Mouse (Mus musculus) forebrain, embryonic 16.5 days (tissue): Measurements from ENCODE around the gene Chp2. TPM values are rescaled to one million over a fixed set of nuclear protein-coding genes. Genes with fewer than 3 reads are reported as not detected.

Experiments
- ATAC-seq: fragments of 200-750 bp; cut with Nextera tagmentation; 2 replicates; pipeline ENCODE4 v1.8.0; 2017; ENCODE audit warnings: mild to moderate bottlenecking, moderate library complexity
- H3K27ac ChIP-seq: fragments of 300-500 bp; sonication (generic); 2 replicates; pipeline ENCODE4 v1.5.1; 2014; ENCODE audit warnings: low read length, control low read depth
- H3K27me3 ChIP-seq: fragments of 300-500 bp; sonication (generic); replicated peaks from 2 replicates; pipeline ENCODE4 v1.6.1; 2014; ENCODE audit warnings: low read length; ENCODE audit not compliant: control insufficient read depth, insufficient read depth
- H3K36me3 ChIP-seq: fragments of 300-500 bp; sonication (generic); 2 replicates; pipeline ENCODE4 v1.6.1; 2014; ENCODE audit not compliant: control insufficient read depth, insufficient read depth
- H3K4me1 ChIP-seq: fragments of 300-500 bp; sonication (generic); replicated peaks from 2 replicates; pipeline ENCODE4 v1.6.1; 2014; ENCODE audit warnings: low read length; ENCODE audit not compliant: control insufficient read depth, insufficient read depth
- H3K4me2 ChIP-seq: fragments of 300-500 bp; sonication (generic); 2 replicates; pipeline ENCODE4 v1.6.1; 2014; ENCODE audit warnings: mild to moderate bottlenecking, low read length, control low read depth
- H3K4me3 ChIP-seq: fragments of 300-500 bp; sonication (generic); replicated peaks from 2 replicates; pipeline ENCODE4 v1.5.1; 2014; ENCODE audit warnings: mild to moderate bottlenecking, low read length, control low read depth
- H3K9ac ChIP-seq: fragments of 300-500 bp; sonication (generic); replicated peaks from 2 replicates; pipeline ENCODE4 v1.6.1; 2014; ENCODE audit warnings: low read depth, low read length, control low read depth
- H3K9me3 ChIP-seq: fragments of 300-500 bp; sonication (generic); 2 replicates; pipeline ENCODE4 v1.6.1; 2016; ENCODE audit warnings: low read length; ENCODE audit not compliant: control insufficient read depth
- WGBS: fragments of 180-500 bp; shearing (Covaris S2); extraction: QIAGEN DNeasy Blood & Tissue Kit; methylation state at CpG from one replicate; pipeline ENCODE4 v1.1.7; 2014; 5-methylcytosine and 5-hydroxymethylcytosine counted together
- polyA plus RNA-seq: library from polyadenylated mRNA; unstranded; fragments of >200 nt; fragmentation: Nextera tagmentation; extraction: Ambion mirVana; gene quantifications from 2 replicates; pipeline ENCODE4 v1.2.1, GENCODE M21; 2015

Chp2 gene
- polyA plus RNA-seq, 1 experiment from 2014 or later: 0.57 TPM

- Histone ChIP-seq H3K4me2 (no peak overlapping the region), H3K4me1 (peaks cover 10% of the 10 kb centered on the region), H3K9ac (no peak overlapping the region), H3K4me3 (no peak overlapping the region), H3K36me3 (no peaks in the 10 kb centered on the region), H3K27ac (no peak overlapping the region), H3K9me3 (no peaks in the 10 kb centered on the region), H3K27me3 (no peaks in the 10 kb centered on the region)
- WGBS: 84% methylated on average over 10 of the region's 10 CpGs
- ATAC-seq: no peak
Measured at GRCm38 (mm10) chr7:122247254-122247864, 28.1 kb downstream of the Chp2 start.

- H3K4me3 ChIP-seq: no peak overlapping the region
- no peaks in the 10 kb centered on the region for H3K9me3 ChIP-seq
- 89% methylated on average over 9 of the region's 9 CpGs for WGBS
- no peak overlapping the region for H3K9ac ChIP-seq
- H3K4me1 ChIP-seq: peaks cover 3% of the 10 kb centered on the region
- no peak for ATAC-seq
- no peak overlapping the region for H3K27ac ChIP-seq
- H3K36me3 ChIP-seq: no peaks in the 10 kb centered on the region
- no peak overlapping the region for H3K4me2 ChIP-seq
- H3K27me3 ChIP-seq: no peaks in the 10 kb centered on the region
Measured at GRCm38 (mm10) chr7:122249321-122249821, 30.1 kb downstream of the Chp2 start.

- no peaks in the 10 kb centered on the region for H3K36me3 ChIP-seq
- no peak overlapping the region for H3K27ac ChIP-seq
- ATAC-seq: peak; percentile 63; the same call in 1 of the 2 replicates
- H3K27me3 ChIP-seq: no peaks in the 10 kb centered on the region
- 28% methylated on average over 21 of the region's 21 CpGs for WGBS
- no peak overlapping the region for H3K4me3 ChIP-seq
- H3K4me2 ChIP-seq: peak overlapping the region; percentile 42
- H3K9ac ChIP-seq: no peak overlapping the region
- no peaks in the 10 kb centered on the region for H3K9me3 ChIP-seq
- H3K4me1 ChIP-seq: 0 out of 2 replicates have a peak, but pooled peaks cover 2% of the 10 kb centered on the region
Measured at GRCm38 (mm10) chr7:122251197-122252011, 32.1 kb downstream of the Chp2 start.

- Histone ChIP-seq H3K4me1 (0 out of 2 replicates have a peak, but pooled peaks cover under 1% of the 10 kb centered on the region), H3K9me3 (no peaks in the 10 kb centered on the region), H3K4me3 (no peak overlapping the region), H3K27ac (no peak overlapping the region), H3K9ac (no peak overlapping the region), H3K27me3 (no peaks in the 10 kb centered on the region), H3K4me2 (no peak overlapping the region), H3K36me3 (no peaks in the 10 kb centered on the region)
- ATAC-seq: no peak
- 83% methylated on average over 7 of the region's 7 CpGs for WGBS
Measured at GRCm38 (mm10) chr7:122256722-122257121, 37.4 kb downstream of the Chp2 start.

GRCm38 (mm10) chr7:122258521-122258920 lies 39.2 kb downstream of the Chp2 start:
- H3K4me2 ChIP-seq: no peak overlapping the region
- H3K9ac ChIP-seq: no peak overlapping the region
- H3K9me3 ChIP-seq: no peaks in the 10 kb centered on the region
- no peak overlapping the region for H3K27ac ChIP-seq
- ATAC-seq: no peak
- no peaks in the 10 kb centered on the region for H3K27me3 ChIP-seq
- 84% methylated on average over 4 of the region's 4 CpGs for WGBS
- no peaks in the 10 kb centered on the region for H3K36me3 ChIP-seq
- H3K4me1 ChIP-seq: no peaks in the 10 kb centered on the region
- no peak overlapping the region for H3K4me3 ChIP-seq

- Histone ChIP-seq H3K36me3 (no peaks in the 10 kb centered on the region), H3K9ac (no peak overlapping the region), H3K4me3 (no peak overlapping the region), H3K4me1 (no peaks in the 10 kb centered on the region), H3K9me3 (no peaks in the 10 kb centered on the region), H3K4me2 (no peak overlapping the region), H3K27me3 (no peaks in the 10 kb centered on the region), H3K27ac (no peak overlapping the region)
- ATAC-seq: no peak
- 86% methylated on average over 5 of the region's 5 CpGs for WGBS
Measured at GRCm38 (mm10) chr7:122260055-122260602, 40.8 kb downstream of the Chp2 start.

GRCm38 (mm10) chr7:122268983-122269486 lies 49.7 kb downstream of the Chp2 start:
- no peak for ATAC-seq
- H3K27ac ChIP-seq: no peak overlapping the region
- H3K9me3 ChIP-seq: no peaks in the 10 kb centered on the region
- no peaks in the 10 kb centered on the region for H3K4me1 ChIP-seq
- no peaks in the 10 kb centered on the region for H3K36me3 ChIP-seq
- H3K4me3 ChIP-seq: no peak overlapping the region
- H3K27me3 ChIP-seq: no peaks in the 10 kb centered on the region
- 89% methylated on average over 4 of the region's 4 CpGs for WGBS
- no peak overlapping the region for H3K4me2 ChIP-seq
- H3K9ac ChIP-seq: no peak overlapping the region

- ATAC-seq: no peak
- Histone ChIP-seq H3K27me3 (no peaks in the 10 kb centered on the region), H3K9me3 (no peaks in the 10 kb centered on the region), H3K4me2 (no peak overlapping the region), H3K4me1 (no peaks in the 10 kb centered on the region), H3K9ac (no peak overlapping the region), H3K27ac (no peak overlapping the region), H3K4me3 (no peak overlapping the region), H3K36me3 (no peaks in the 10 kb centered on the region)
- 84% methylated on average over 2 of the region's 2 CpGs for WGBS
Measured at GRCm38 (mm10) chr7:122272334-122272733, 53.0 kb downstream of the Chp2 start.
